Mouse (Mus musculus) spleen, adult 2 months (tissue): ENCODE results near the gene Itga3. TPM values are rescaled to one million over a fixed set of nuclear protein-coding genes. Genes with fewer than 3 reads are reported as not detected.

Experiments
- DNase-seq, 2 experiments: peaks; one replicate each; pipeline versions ENCODE4 v3.0.0 to v3.0.0-alpha.2; 2012 to 2021; ENCODE audit warnings: low spot score in 2 of 2, low read depth in 1 of 2
- H3K27ac ChIP-seq: fragments of 200-500 bp; 2 replicates; pipeline ENCODE4 v1.5.1; 2012; ENCODE audit warnings: low read length, inconsistent platforms; ENCODE audit not compliant: insufficient read depth
- H3K27me3 ChIP-seq: fragments of 200-500 bp; 2 replicates; pipeline ENCODE4 v1.6.1; 2012; ENCODE audit warnings: mild to moderate bottlenecking, moderate library complexity, low read length, inconsistent platforms; ENCODE audit not compliant: control insufficient read depth, insufficient read depth
- H3K36me3 ChIP-seq: fragments of 200-500 bp; 2 replicates; pipeline ENCODE4 v1.6.1; 2012; ENCODE audit warnings: mild to moderate bottlenecking, low read length, inconsistent platforms; ENCODE audit not compliant: control insufficient read depth, insufficient read depth
- H3K4me1 ChIP-seq: fragments of 200-500 bp; 2 replicates; pipeline ENCODE4 v1.6.1; 2011; ENCODE audit warnings: inconsistent platforms; ENCODE audit not compliant: control insufficient read depth, insufficient read depth, insufficient read length
- H3K4me3 ChIP-seq: fragments of 200-500 bp; 2 replicates; pipeline ENCODE4 v1.5.1; 2011; ENCODE audit warnings: mild to moderate bottlenecking, inconsistent platforms; ENCODE audit not compliant: insufficient read depth, insufficient read length; ENCODE audit errors: extremely low read depth
- CTCF ChIP-seq: fragments of 200-500 bp; IDR thresholded peaks from 2 replicates; pipeline ENCODE4 v1.5.1; 2011; ENCODE audit warnings: mild to moderate bottlenecking, inconsistent platforms; ENCODE audit not compliant: insufficient read depth, insufficient read length, insufficient replicate concordance; ENCODE audit errors: extremely low read depth
- POLR2A ChIP-seq: fragments of 200-500 bp; IDR thresholded peaks from 2 replicates; pipeline ENCODE4 v1.6.1; 2011; ENCODE audit warnings: low read depth, low read length, inconsistent platforms
- WGBS: fragments of 180-500 bp; shearing (Covaris S2); methylation state at CpG from one replicate; pipeline ENCODE4 v1.1.7; 2018; 5-methylcytosine and 5-hydroxymethylcytosine counted together
- polyA plus RNA-seq: library from polyadenylated mRNA; depleted of rRNA; stranded (reverse); fragments of >200 nt; gene quantifications from 2 replicates; pipeline ENCODE4 v1.2.3, GENCODE M21; 2012; rRNA removed

Itga3 gene
- polyA plus RNA-seq, 1 experiment: 13.9 TPM

DNA sequence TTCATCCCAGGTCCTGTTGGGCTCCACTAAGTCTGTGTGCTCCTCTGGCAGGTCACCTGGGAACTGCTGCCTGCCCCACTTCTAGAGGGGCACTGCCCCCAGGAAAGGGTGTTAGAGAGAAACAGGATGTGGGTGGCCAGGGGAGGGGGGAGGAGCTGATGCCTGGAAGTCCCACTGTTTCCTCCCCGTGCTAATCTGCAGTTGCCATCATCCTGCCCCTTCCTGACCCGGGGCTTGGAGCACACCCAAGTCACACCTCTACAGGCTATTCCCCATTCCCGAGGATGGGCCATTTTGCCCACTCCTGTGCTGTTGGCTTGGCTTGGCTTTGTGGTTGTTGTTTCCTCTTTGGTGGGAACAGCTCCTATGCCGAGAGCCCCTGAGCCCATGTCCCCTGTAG is 76.1 kb downstream of the Itga3 start:
- H3K27me3 ChIP-seq: no peaks in the 10 kb centered on the region
- TF ChIP-seq POLR2A: no peak
- TF ChIP-seq CTCF: no peak
- H3K36me3 ChIP-seq: peaks cover 26% of the 10 kb centered on the region
- H3K4me1 ChIP-seq: peaks cover 25% of the 10 kb centered on the region; the same call in 1 of the 2 replicates
- peak overlapping the region; percentile 61 for H3K27ac ChIP-seq
- DNase-seq: peak in 1 of 2 experiments; percentile 54
- no peak overlapping the region; the same call in 1 of the 2 replicates for H3K4me3 ChIP-seq
- WGBS: 1% methylated on average over 4 of the region's 4 CpGs

DNA sequence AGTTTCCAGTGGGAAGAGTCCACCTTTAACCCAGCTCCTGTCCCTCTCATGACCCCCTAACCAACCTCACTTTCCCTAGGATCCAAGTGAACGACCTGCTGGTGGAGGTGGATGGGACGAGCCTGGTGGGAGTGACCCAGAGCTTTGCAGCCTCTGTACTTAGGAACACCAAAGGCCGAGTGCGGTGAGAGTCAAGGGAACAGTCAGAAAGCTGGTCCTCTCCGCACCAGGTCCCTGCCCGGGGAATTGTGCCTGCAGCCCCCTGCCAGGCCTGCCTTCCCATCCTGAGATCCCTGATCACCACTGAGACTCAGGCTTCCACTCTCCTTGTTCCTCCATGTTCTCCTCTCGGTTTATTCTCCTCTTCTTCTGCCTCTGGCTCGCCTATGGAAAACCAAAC is 76.5 kb downstream of the Itga3 start:
- Histone ChIP-seq H3K27me3 (no peaks in the 10 kb centered on the region), H3K4me3 (no peak overlapping the region), H3K27ac (peak overlapping the region; percentile 61), H3K4me1 (peaks cover 27% of the 10 kb centered on the region; the same call in 1 of the 2 replicates), H3K36me3 (peaks cover 22% of the 10 kb centered on the region)
- WGBS: 63% methylated on average over 8 of the region's 8 CpGs
- DNase-seq: no peak
- TF ChIP-seq CTCF (no peak), POLR2A (no peak)

DNA sequence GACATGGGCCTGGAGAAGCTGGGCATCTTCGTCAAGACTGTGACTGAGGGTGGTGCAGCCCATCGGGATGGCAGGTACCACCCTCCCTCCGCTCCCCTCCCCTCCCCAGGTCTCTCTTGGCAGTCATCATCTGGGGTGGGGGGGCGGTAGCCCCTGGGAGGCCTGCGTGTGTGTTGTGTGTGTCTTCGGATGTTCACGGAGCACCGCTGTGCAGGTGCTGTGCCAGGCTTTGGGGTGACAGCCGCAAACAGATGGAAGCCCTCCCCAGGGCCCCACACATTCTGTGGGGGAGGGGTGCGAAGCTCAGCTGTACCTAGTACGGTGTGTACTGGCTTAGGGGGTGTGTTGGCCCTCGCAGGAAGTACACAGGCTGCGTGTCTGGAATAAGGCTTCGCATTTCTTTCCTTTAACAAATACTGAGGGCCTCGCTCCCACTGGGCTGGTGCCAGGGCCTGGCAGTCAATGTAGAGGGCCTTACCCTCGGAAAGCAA is 78.5 kb downstream of the Itga3 start:
- H3K27me3 ChIP-seq: no peaks in the 10 kb centered on the region
- peak overlapping the region; percentile 39 for H3K27ac ChIP-seq
- peak in 1 of 2 experiments; percentile 47 for DNase-seq
- 23% methylated on average over 16 of the region's 16 CpGs for WGBS
- TF ChIP-seq POLR2A: no peak
- no peak for TF ChIP-seq CTCF
- peaks cover 19% of the 10 kb centered on the region for H3K36me3 ChIP-seq
- peak overlapping the region; percentile 7; the same call in 1 of the 2 replicates for H3K4me3 ChIP-seq
- H3K4me1 ChIP-seq: peaks cover 41% of the 10 kb centered on the region; the same call in 1 of the 2 replicates

DNA sequence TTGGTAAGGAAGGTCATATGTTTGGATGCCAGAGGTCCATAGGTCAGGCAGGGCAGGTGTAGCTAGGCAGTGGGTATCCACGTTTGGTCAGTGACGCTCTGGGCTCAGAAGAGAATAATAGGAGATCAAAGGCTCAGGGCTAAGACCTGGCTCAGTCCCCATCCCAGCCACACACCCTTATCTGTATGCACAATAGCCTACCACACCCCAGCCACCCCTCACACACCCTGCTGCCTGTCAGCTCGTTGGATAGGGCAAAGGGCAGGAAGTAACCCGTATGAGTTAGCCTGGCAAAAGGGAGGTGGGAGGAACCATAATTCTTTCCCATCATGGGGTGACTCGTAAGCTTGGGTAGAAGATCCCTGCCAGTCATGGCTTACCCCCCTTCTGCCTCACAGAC is 79.0 kb downstream of the Itga3 start:
- peak overlapping the region; percentile 39 for H3K27ac ChIP-seq
- 32% methylated on average over 5 of the region's 5 CpGs for WGBS
- no peak for DNase-seq
- H3K36me3 ChIP-seq: peaks cover 18% of the 10 kb centered on the region
- peaks cover 42% of the 10 kb centered on the region; the same call in 1 of the 2 replicates for H3K4me1 ChIP-seq
- no peak overlapping the region for H3K4me3 ChIP-seq
- H3K27me3 ChIP-seq: no peaks in the 10 kb centered on the region
- TF ChIP-seq POLR2A (no peak), CTCF (no peak)

DNA sequence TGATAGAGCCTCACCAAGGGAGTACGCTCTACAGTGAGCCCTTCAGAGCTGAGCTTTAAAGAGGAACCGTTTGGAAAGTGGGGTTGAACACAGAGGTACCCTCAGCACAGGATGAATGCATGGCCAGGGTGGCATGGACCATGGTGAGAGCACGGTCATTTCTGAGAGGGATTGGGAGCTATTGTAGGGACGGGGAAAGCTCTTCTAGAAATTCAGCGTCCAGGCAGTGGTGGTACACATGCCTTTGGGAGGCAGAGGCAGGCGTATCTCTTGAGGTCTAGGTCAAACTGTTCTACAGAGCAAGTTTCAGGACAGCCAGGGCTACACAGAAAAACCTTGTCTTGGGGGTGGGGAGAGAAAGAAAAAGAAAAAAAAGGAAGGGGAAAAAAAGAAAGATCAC is 79.6 kb downstream of the Itga3 start:
- Histone ChIP-seq H3K4me1 (peaks cover 42% of the 10 kb centered on the region), H3K4me3 (no peak overlapping the region), H3K27ac (peak overlapping the region; percentile 5; the same call in 1 of the 2 replicates), H3K36me3 (peaks cover 12% of the 10 kb centered on the region), H3K27me3 (no peaks in the 10 kb centered on the region)
- TF ChIP-seq CTCF: no peak
- TF ChIP-seq POLR2A: no peak
- no peak for DNase-seq
- WGBS: 70% methylated on average over 6 of the region's 6 CpGs

DNA sequence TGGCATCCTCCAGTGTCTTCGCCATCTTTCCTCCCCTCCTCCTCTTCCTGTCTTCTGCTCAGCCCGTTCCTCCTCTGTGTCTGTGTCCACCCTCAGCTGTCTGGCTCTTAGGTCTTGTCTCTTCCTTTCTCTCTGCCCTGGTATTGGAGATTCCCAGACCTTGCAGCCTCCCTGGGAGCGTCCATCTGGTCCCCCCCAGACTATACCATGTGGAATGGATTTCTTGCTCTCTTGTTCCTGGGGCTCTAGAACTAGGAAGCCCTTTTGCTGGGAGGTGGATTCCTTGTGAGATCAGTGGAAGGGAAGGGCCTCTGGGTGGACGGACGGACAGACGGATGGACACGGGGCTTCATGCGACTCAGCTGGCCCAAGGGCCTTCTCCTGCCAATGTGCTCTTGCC is 80.5 kb downstream of the Itga3 start:
- TF ChIP-seq POLR2A (no peak), CTCF (no peak)
- Histone ChIP-seq H3K27ac (no peak overlapping the region; the same call in 1 of the 2 replicates), H3K36me3 (peaks cover 7% of the 10 kb centered on the region), H3K27me3 (no peaks in the 10 kb centered on the region), H3K4me1 (peaks cover 41% of the 10 kb centered on the region), H3K4me3 (no peak overlapping the region)
- no peak for DNase-seq
- 81% methylated on average over 8 of the region's 8 CpGs for WGBS

DNA sequence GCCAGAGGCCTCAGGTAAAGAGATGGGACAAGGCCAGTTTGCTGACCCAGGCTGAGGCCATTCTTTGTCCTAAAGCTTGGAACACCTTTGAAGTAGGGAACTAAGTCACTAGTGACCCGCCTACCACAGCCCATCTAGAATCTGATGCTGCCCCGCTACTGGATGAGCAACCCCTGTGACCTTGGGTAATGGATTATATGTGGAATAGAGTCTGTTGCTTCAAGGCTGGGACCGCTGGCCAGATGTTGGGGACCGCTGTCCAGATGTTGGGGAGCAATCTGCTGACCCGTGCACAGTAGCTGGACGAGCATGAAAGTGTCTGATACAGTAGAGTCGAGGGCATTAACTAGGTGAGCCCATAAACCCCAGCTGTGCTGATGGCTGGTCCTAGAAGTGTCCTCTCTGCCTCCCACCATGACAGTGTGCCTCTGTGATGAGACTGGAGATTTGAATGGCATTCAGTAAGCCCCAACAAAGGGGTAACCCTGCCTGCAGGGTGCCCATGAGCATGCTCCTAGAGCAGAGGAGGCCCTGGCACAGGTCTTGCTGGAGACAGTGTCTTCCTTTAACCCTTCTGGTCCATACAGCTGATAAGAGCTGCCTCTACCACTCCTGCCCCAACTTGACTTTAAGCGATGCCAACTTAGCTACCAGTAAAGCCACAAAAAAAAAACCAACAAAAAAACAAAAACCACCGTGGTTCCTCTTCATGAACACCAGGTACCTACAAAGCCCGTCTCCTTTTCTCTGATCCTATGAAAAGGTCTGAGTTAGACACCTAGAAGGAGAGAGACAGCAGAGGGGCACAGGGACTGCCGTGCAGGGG is 81.4 kb downstream of the Itga3 start:
- 50% methylated on average over 11 of the region's 11 CpGs for WGBS
- no peak for DNase-seq
- peaks cover 6% of the 10 kb centered on the region for H3K36me3 ChIP-seq
- H3K4me3 ChIP-seq: no peak overlapping the region
- peak overlapping the region; percentile 8; the same call in 1 of the 2 replicates for H3K27ac ChIP-seq
- H3K4me1 ChIP-seq: peaks cover 32% of the 10 kb centered on the region
- no peaks in the 10 kb centered on the region for H3K27me3 ChIP-seq
- no peak for TF ChIP-seq POLR2A
- no peak for TF ChIP-seq CTCF

Other genes with a start within 250 kb of the Itga3 start
- 24.2 and 24.7 TPM in 2 replicates for gene Col1a1, start 140.6 kb downstream of the Itga3 start, polyA plus RNA-seq
- not detected in 2 replicates for gene Hils1, start 109.2 kb downstream of the Itga3 start, polyA plus RNA-seq
- gene Sgca, start 100.5 kb downstream of the Itga3 start, polyA plus RNA-seq: 0.85 and 1.5 TPM in 2 replicates
- gene Ppp1r9b, start 85.8 kb downstream of the Itga3 start, polyA plus RNA-seq: 51.9 and 54.5 TPM in 2 replicates
- 19.3 and 23.7 TPM in 2 replicates for gene Samd14, start 66.9 kb downstream of the Itga3 start, polyA plus RNA-seq
- gene Pdk2, start 35.4 kb downstream of the Itga3 start, polyA plus RNA-seq: 12.6 and 13.8 TPM in 2 replicates
- not detected in 2 replicates for gene Dlx3, start 43.3 kb upstream of the Itga3 start, polyA plus RNA-seq
- gene Dlx4, start 69.5 kb upstream of the Itga3 start, polyA plus RNA-seq: not detected in 2 replicates
- 0.40 and 0.44 TPM in 2 replicates for gene Tac4, start 184.7 kb upstream of the Itga3 start, polyA plus RNA-seq
- 25.2 and 29.4 TPM in 2 replicates for gene Kat7, start 233.4 kb upstream of the Itga3 start, polyA plus RNA-seq